Mouse (Mus musculus): Measurements from ENCODE around the gene Layn. TPM values are rescaled to one million over a fixed set of nuclear protein-coding genes. Genes with fewer than 3 reads are reported as not detected.

Layn gene
- polyA plus RNA-seq, 1 experiment from 2014 or later = 7.7 TPM

MicroRNAs encoded within 50 kb of the gene (microRNA counts, 519-probe panel; counts per million panel counts)
- microRNA mmu-miR-34b-3p (2,011 counts per million, percentile 34 among the panel's probes with 10 or more counts), microRNA mmu-miR-34b-5p (2,467 counts per million, percentile 44 among the panel's probes with 10 or more counts), microRNA mmu-miR-34c (4,088 counts per million, percentile 83 among the panel's probes with 10 or more counts)

Small RNA genes within 50 kb of the gene (microRNA-seq; reads per million reads assigned to microRNA genes)
- gene Mir34b (38.1 reads per million, percentile 39 among the genes with 10 or more reads in this experiment), gene Mir34c (1,011 reads per million, percentile 74 among the genes with 10 or more reads in this experiment)

Other genes starting within 250 kb of the Layn start
- 58.9 and 60.3 TPM in 2 replicates for gene Ppp2r1b, start 231.8 kb downstream of the Layn start, polyA plus RNA-seq (2015; fragmentation: Nextera tagmentation; extraction: Ambion mirVana)
- 16.7 and 19.7 TPM in 2 replicates for gene Sik2, start 68.0 kb downstream of the Layn start, polyA plus RNA-seq (2015; fragmentation: Nextera tagmentation; extraction: Ambion mirVana)
- gene Btg4, start 16.2 kb downstream of the Layn start, polyA plus RNA-seq (2015; fragmentation: Nextera tagmentation; extraction: Ambion mirVana) = 0.28 and 0.34 TPM in 2 replicates
- 5.9 and 6.3 TPM in 2 replicates for gene 4833427G06Rik, start 25.0 kb upstream of the Layn start, polyA plus RNA-seq (2015; fragmentation: Nextera tagmentation; extraction: Ambion mirVana)
- gene Gm32742, start 88.4 kb upstream of the Layn start, polyA plus RNA-seq (2015; fragmentation: Nextera tagmentation; extraction: Ambion mirVana) = 0.08 and 0.13 TPM in 2 replicates
- 0.11 TPM in 2 replicates for gene Pou2af1, start 136.6 kb upstream of the Layn start, polyA plus RNA-seq (2015; fragmentation: Nextera tagmentation; extraction: Ambion mirVana)
- gene Colca2, start 201.5 kb upstream of the Layn start, polyA plus RNA-seq (2015; fragmentation: Nextera tagmentation; extraction: Ambion mirVana) = 8.3 and 10.6 TPM in 2 replicates